Mouse (Mus musculus) MEL (cell line): ENCODE data around the gene Pmm2. TPM values are rescaled to one million over a fixed set of nuclear protein-coding genes. Genes with fewer than 3 reads are reported as not detected.

Experiments
- DNase-seq: peaks from one replicate; pipeline ENCODE4 v3.0.0; 2011; ENCODE audit warnings: low read depth, low spot score
- H3K27ac ChIP-seq: 2 replicates; pipeline ENCODE4 v1.5.1; 2012; ENCODE audit warnings: low read depth, mild to moderate bottlenecking, control low read depth, low read length, moderate library complexity; ENCODE audit not compliant: control insufficient read depth
- H3K27me3 ChIP-seq, 2 experiments: fragments of 150-350 bp in 1 of 2; sonication (generic) in 1 of 2; 2 replicates each; pipeline ENCODE4 v1.6.1; 2012; ENCODE audit warnings: low read length in 2 of 2, mild to moderate bottlenecking in 2 of 2, improper control_type of control experiment in 1 of 2, moderate library complexity in 1 of 2; ENCODE audit not compliant: insufficient read depth in 2 of 2, control insufficient read depth in 1 of 2
- H3K36me3 ChIP-seq, 2 experiments: 2 replicates each; pipeline ENCODE4 v1.6.1; 2012 to 2014; ENCODE audit warnings: low read length in 2 of 2, improper control_type of control experiment in 1 of 2, inconsistent platforms in 1 of 2, mild to moderate bottlenecking in 1 of 2; ENCODE audit not compliant: insufficient read depth in 2 of 2, control insufficient read depth in 1 of 2
- H3K4me1 ChIP-seq, 2 experiments: fragments of 150-350 bp in 1 of 2; sonication (generic) in 1 of 2; 2 replicates each; pipeline ENCODE4 v1.6.1; 2012; ENCODE audit warnings: low read length in 2 of 2, improper control_type of control experiment in 1 of 2, mild to moderate bottlenecking in 1 of 2; ENCODE audit not compliant: insufficient read depth in 2 of 2, control insufficient read depth in 1 of 2
- H3K4me3 ChIP-seq, 2 experiments: fragments of 150-350 bp in 1 of 2; sonication (generic) in 1 of 2; 2 replicates each; pipeline ENCODE4 v1.5.1; 2012; ENCODE audit warnings: low read depth in 2 of 2, low read length in 2 of 2, mild to moderate bottlenecking in 2 of 2, moderate library complexity in 2 of 2, control low read depth in 1 of 2, improper control_type of control experiment in 1 of 2; ENCODE audit not compliant: control insufficient read depth in 1 of 2, insufficient read depth in 1 of 2
- H3K79me2 ChIP-seq: 2 replicates; pipeline ENCODE4 v1.6.1; 2012; ENCODE audit warnings: mild to moderate bottlenecking, low read length, moderate library complexity; ENCODE audit not compliant: control insufficient read depth, poor library complexity, insufficient read depth
- H3K9ac ChIP-seq: 2 replicates; pipeline ENCODE4 v1.6.1; 2012; ENCODE audit warnings: low read depth, mild to moderate bottlenecking, control low read depth, low read length, moderate library complexity; ENCODE audit not compliant: control insufficient read depth, poor library complexity, severe bottlenecking
- H3K9me3 ChIP-seq: fragments of 150-350 bp; sonication (generic); replicated peaks from 2 replicates; pipeline ENCODE4 v1.6.1; 2012; ENCODE audit warnings: mild to moderate bottlenecking, low read length, improper control_type of control experiment, moderate library complexity; ENCODE audit not compliant: insufficient read depth
- BHLHE40 ChIP-seq: IDR thresholded peaks from 2 replicates; pipeline ENCODE4 v1.6.1; 2012; ENCODE audit warnings: low read depth, mild to moderate bottlenecking, inconsistent platforms, low read length, improper control_type of control experiment, borderline replicate concordance
- CHD1 ChIP-seq: IDR thresholded peaks from 2 replicates; pipeline ENCODE4 v1.6.1; 2012; ENCODE audit warnings: low read depth, mild to moderate bottlenecking, inconsistent platforms, low read length, improper control_type of control experiment
- CTCF ChIP-seq, 3 experiments: IDR thresholded peaks in 2 of 3; conservative IDR thresholded peaks in 1 of 3; 2 replicates each; pipeline ENCODE4 v1.5.1; 2011 to 2012; ENCODE audit warnings: low read length in 3 of 3, low read depth in 2 of 3, mild to moderate bottlenecking in 2 of 3, improper control_type of control experiment in 1 of 3, inconsistent platforms in 1 of 3, mixed read lengths in 1 of 3, moderate library complexity in 1 of 3; ENCODE audit not compliant: control insufficient read depth in 1 of 3, insufficient read depth in 1 of 3, poor library complexity in 1 of 3, severe bottlenecking in 1 of 3
- E2F4 ChIP-seq: IDR thresholded peaks from 2 replicates; pipeline ENCODE4 v1.6.1; 2011; ENCODE audit warnings: low read depth, low read length, improper control_type of control experiment, borderline replicate concordance
- ELF1 ChIP-seq: IDR thresholded peaks from 2 replicates; pipeline ENCODE4 v1.6.1; 2014; ENCODE audit warnings: low read depth, mild to moderate bottlenecking, inconsistent platforms, low read length, improper control_type of control experiment, moderate library complexity
- EP300 ChIP-seq, 2 experiments: IDR thresholded peaks; 2 replicates each; pipeline ENCODE4 v1.6.1; 2011; ENCODE audit warnings: improper control_type of control experiment in 2 of 2, low read length in 2 of 2, low read depth in 1 of 2, mild to moderate bottlenecking in 1 of 2
- GABPA ChIP-seq: IDR thresholded peaks from 2 replicates; pipeline ENCODE4 v1.6.1; 2012; ENCODE audit warnings: low read depth, mild to moderate bottlenecking, inconsistent platforms, low read length, improper control_type of control experiment, moderate library complexity
- GATA1 ChIP-seq: IDR thresholded peaks from 2 replicates; pipeline ENCODE4 v1.6.1; 2011; ENCODE audit warnings: low read depth, low read length, improper control_type of control experiment
- JUND ChIP-seq: IDR thresholded peaks from 2 replicates; pipeline ENCODE4 v1.6.1; 2011; ENCODE audit warnings: low read depth, mild to moderate bottlenecking, improper control_type of control experiment, low read length
- KAT2A ChIP-seq: conservative IDR thresholded peaks from 2 replicates; pipeline ENCODE4 v1.6.1; 2012; ENCODE audit warnings: low read depth, low read length, improper control_type of control experiment, inconsistent platforms
- MAX ChIP-seq: IDR thresholded peaks from 2 replicates; pipeline ENCODE4 v1.6.1; 2011; ENCODE audit warnings: low read length, improper control_type of control experiment
- MAZ ChIP-seq: IDR thresholded peaks from 2 replicates; pipeline ENCODE4 v1.6.1; 2012; ENCODE audit warnings: low read depth, mild to moderate bottlenecking, inconsistent platforms, low read length, improper control_type of control experiment
- MEF2A ChIP-seq: IDR thresholded peaks from 2 replicates; pipeline ENCODE4 v1.6.1; 2014; ENCODE audit warnings: low read depth, mild to moderate bottlenecking, inconsistent platforms, low read length, improper control_type of control experiment; ENCODE audit not compliant: poor library complexity, insufficient replicate concordance, severe bottlenecking; ENCODE audit errors: extremely low read depth
- MXI1 ChIP-seq: IDR thresholded peaks from 2 replicates; pipeline ENCODE4 v1.6.1; 2011; ENCODE audit warnings: mild to moderate bottlenecking, low read depth, low read length, improper control_type of control experiment
- MYB ChIP-seq: IDR thresholded peaks from 2 replicates; pipeline ENCODE4 v1.6.1; 2011; ENCODE audit warnings: mild to moderate bottlenecking, low read depth, low read length, improper control_type of control experiment
- NRF1 ChIP-seq: IDR thresholded peaks from 2 replicates; pipeline ENCODE4 v1.6.1; 2014; ENCODE audit warnings: low read depth, mild to moderate bottlenecking, inconsistent platforms, low read length, improper control_type of control experiment, moderate library complexity; ENCODE audit not compliant: poor library complexity, insufficient read depth, severe bottlenecking
- POLR2A ChIP-seq, 2 experiments: IDR thresholded peaks; 2 replicates each; pipeline ENCODE4 v1.6.1; 2011 to 2012; ENCODE audit warnings: low read length in 2 of 2, mild to moderate bottlenecking in 2 of 2, control low read depth in 1 of 2, improper control_type of control experiment in 1 of 2, low read depth in 1 of 2, moderate library complexity in 1 of 2; ENCODE audit not compliant: control insufficient read depth in 1 of 2, insufficient read depth in 1 of 2, poor library complexity in 1 of 2
- POLR2AphosphoS2 ChIP-seq: IDR thresholded peaks from 2 replicates; pipeline ENCODE4 v1.6.1; 2011; ENCODE audit warnings: low read length, improper control_type of control experiment
- POLR2AphosphoS5 ChIP-seq: IDR thresholded peaks from 2 replicates; pipeline ENCODE4 v1.6.1; 2012; ENCODE audit warnings: low read depth, borderline replicate concordance, mild to moderate bottlenecking, inconsistent platforms, low read length, moderate library complexity, mixed read lengths
- RAD21 ChIP-seq: IDR thresholded peaks from 2 replicates; pipeline ENCODE4 v1.6.1; 2011; ENCODE audit warnings: mild to moderate bottlenecking, low read depth, low read length, improper control_type of control experiment
- RCOR1 ChIP-seq: IDR thresholded peaks from 2 replicates; pipeline ENCODE4 v1.6.1; 2012; ENCODE audit warnings: low read depth, mild to moderate bottlenecking, inconsistent platforms, low read length, improper control_type of control experiment
- SMC3 ChIP-seq: IDR thresholded peaks from 2 replicates; pipeline ENCODE4 v1.6.1; 2011; ENCODE audit warnings: low read depth, low read length, improper control_type of control experiment
- TAL1 ChIP-seq: IDR thresholded peaks from 2 replicates; pipeline ENCODE4 v1.6.1; 2012; ENCODE audit warnings: mild to moderate bottlenecking, inconsistent platforms, low read length, moderate library complexity, mixed read lengths
- TBP ChIP-seq: IDR thresholded peaks from 2 replicates; pipeline ENCODE4 v1.8.0; 2011; ENCODE audit warnings: low read depth, low read length, improper control_type of control experiment
- TCF12 ChIP-seq: IDR thresholded peaks from 2 replicates; pipeline ENCODE4 v1.6.1; 2014; ENCODE audit warnings: low read depth, mild to moderate bottlenecking, inconsistent platforms, low read length, improper control_type of control experiment, moderate library complexity
- UBTF ChIP-seq: IDR thresholded peaks from 2 replicates; pipeline ENCODE4 v1.6.1; 2012; ENCODE audit warnings: low read depth, mild to moderate bottlenecking, inconsistent platforms, low read length, improper control_type of control experiment, moderate library complexity, borderline replicate concordance; ENCODE audit not compliant: insufficient read depth
- USF1 ChIP-seq: IDR thresholded peaks from 2 replicates; pipeline ENCODE4 v1.6.1; 2014; ENCODE audit warnings: low read depth, mild to moderate bottlenecking, inconsistent platforms, low read length, improper control_type of control experiment, moderate library complexity
- ZMIZ1 ChIP-seq: IDR thresholded peaks from 2 replicates; pipeline ENCODE4 v1.6.1; 2012; ENCODE audit warnings: low read depth, mild to moderate bottlenecking, inconsistent platforms, low read length, improper control_type of control experiment, moderate library complexity
- ZNF384 ChIP-seq: IDR thresholded peaks from 2 replicates; pipeline ENCODE4 v1.6.1; 2012; ENCODE audit warnings: low read depth, mild to moderate bottlenecking, inconsistent platforms, low read length, improper control_type of control experiment
- polyA plus RNA-seq, 2 experiments: library from polyadenylated mRNA; stranded (reverse) in 1 of 2; unstranded in 1 of 2; fragments of >175 nt in 1 of 2; fragments of >200 nt in 1 of 2; gene quantifications; 2 replicates each; pipeline versions ENCODE4 v1.2.1 to v1.2.4; 2012; ENCODE audit warnings: low replicate concordance in 2 of 2, low read depth in 1 of 2; ENCODE audit not compliant: insufficient read length in 2 of 2, insufficient read depth in 1 of 2, missing spikeins in 1 of 2
- total RNA-seq: library from RNA; depleted of rRNA; stranded (reverse); fragments of 300-350 nt; gene quantifications from 2 replicates; pipeline ENCODE4 v1.2.3, GENCODE M21; 2012

The Pmm2 gene
- total and polyA plus RNA-seq, 3 experiments = 53.4 to 96.0 TPM; not detected in 1

DNA sequence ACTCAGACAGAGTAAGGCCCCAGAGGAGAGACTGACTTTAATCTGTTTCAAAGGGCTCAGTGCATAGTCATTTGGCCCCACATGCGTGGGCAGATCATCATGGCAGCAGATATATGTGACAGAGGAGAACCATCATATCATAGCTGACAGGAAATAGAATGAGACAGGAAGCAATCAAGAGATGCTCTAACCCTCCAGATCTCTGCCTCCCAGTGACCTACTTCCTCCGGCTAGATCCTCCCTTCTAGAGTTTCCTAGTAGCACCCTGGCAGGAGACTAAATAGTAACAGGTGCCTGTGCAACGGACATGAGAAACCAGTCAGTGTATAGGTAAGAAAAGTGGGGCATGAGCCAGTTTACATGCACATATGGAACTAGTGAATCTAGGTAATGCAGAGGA is 27.1 kb upstream of the Pmm2 start:
- no peaks in the 10 kb centered on the region for H3K79me2 ChIP-seq
- H3K27ac ChIP-seq = no peak overlapping the region
- peaks cover 6 to 33% of the 10 kb centered on the region in 2 experiments for H3K4me1 ChIP-seq
- H3K27me3 ChIP-seq = no peaks in the 10 kb centered on the region
- H3K9me3 ChIP-seq = no peaks in the 10 kb centered on the region
- peaks cover 0 to 22% of the 10 kb centered on the region in 2 experiments; a peak in 2 of 4 replicates for H3K36me3 ChIP-seq
- H3K4me3 ChIP-seq = no peak overlapping the region
- no peak overlapping the region for H3K9ac ChIP-seq
- peak; percentile 53 for DNase-seq
- no peak for TF ChIP-seq UBTF
- TF ChIP-seq ELF1 = no peak
- TF ChIP-seq NRF1 = no peak
- peak in 1 of 2 experiments; percentile 37; a peak in 1 of 4 replicates for TF ChIP-seq EP300 (IDR thresholded peaks at IDR 0.05; ENCODE audit: low read depth in 1 of 2, low read length in 2 of 2)

- H3K27me3 ChIP-seq = no peaks in the 10 kb centered on the region
- no peak overlapping the region; a peak in 1 of 4 replicates for H3K4me3 ChIP-seq
- H3K9ac ChIP-seq = no peak overlapping the region
- DNase-seq = peak; percentile 91
- H3K4me1 ChIP-seq = peaks cover 6 to 33% of the 10 kb centered on the region in 2 experiments
- no peaks in the 10 kb centered on the region for H3K9me3 ChIP-seq
- H3K79me2 ChIP-seq = no peaks in the 10 kb centered on the region
- H3K27ac ChIP-seq = peak overlapping the region; percentile 66
- H3K36me3 ChIP-seq = peaks cover 0 to 22% of the 10 kb centered on the region in 2 experiments; a peak in 2 of 4 replicates
- no peak for TF ChIP-seq MAZ
- TF ChIP-seq GATA1 = peak; percentile 94
- TF ChIP-seq RCOR1 = peak; percentile 53
- peak; percentile 94 for TF ChIP-seq TAL1
- no peak; the same call in 1 of the 2 replicates for TF ChIP-seq POLR2AphosphoS2
- peak; percentile 25; the same call in 1 of the 2 replicates for TF ChIP-seq MXI1
- TF ChIP-seq BHLHE40 = no peak
- 0 out of 2 replicates have a peak, but pooled peaks have one; percentile 10 for TF ChIP-seq ZNF384
- no peak for TF ChIP-seq CTCF (IDR thresholded peaks at IDR 0.05 in 2 of 3, conservative IDR thresholded peaks at IDR 0.05 in 1 of 3; ENCODE audit: control insufficient read depth in 1 of 3, insufficient read depth in 1 of 3, low read depth in 2 of 3, low read length in 3 of 3, poor library complexity in 1 of 3, severe bottlenecking in 1 of 3)
- TF ChIP-seq TBP = 0 out of 2 replicates have a peak, but pooled peaks have one; percentile 9
- TF ChIP-seq TCF12 = peak; percentile 97
- no peak for TF ChIP-seq CHD1
- no peak for TF ChIP-seq USF1
- TF ChIP-seq ZMIZ1 = 0 out of 2 replicates have a peak, but pooled peaks have one; percentile 12
- TF ChIP-seq MAX = peak; percentile 47; the same call in 1 of the 2 replicates
- no peak for TF ChIP-seq POLR2A (IDR thresholded peaks at IDR 0.05; ENCODE audit: control insufficient read depth in 1 of 2, insufficient read depth in 1 of 2, low read depth in 1 of 2, low read length in 2 of 2, poor library complexity in 1 of 2)
- TF ChIP-seq GABPA = no peak
- TF ChIP-seq UBTF = no peak
- no peak for TF ChIP-seq MYB
- no peak for TF ChIP-seq E2F4
- TF ChIP-seq SMC3 = no peak
- no peak for TF ChIP-seq MEF2A
- TF ChIP-seq EP300 (IDR thresholded peaks at IDR 0.05; ENCODE audit: low read depth in 1 of 2, low read length in 2 of 2) = peak; percentile 92
- no peak for TF ChIP-seq NRF1
- no peak for TF ChIP-seq POLR2AphosphoS5
- no peak for TF ChIP-seq KAT2A
- TF ChIP-seq JUND = no peak
- no peak for TF ChIP-seq RAD21
- TF ChIP-seq ELF1 = no peak
Measured at GRCm38 (mm10) chr16:8612214-8613005, 25.1 kb upstream of the Pmm2 start.
